Mouse (Mus musculus): ENCODE results near the gene Syngr4. TPM values are rescaled to one million over a fixed set of nuclear protein-coding genes. Genes with fewer than 3 reads are reported as not detected.
A peak's percentile ranks its signal among the peaks of the same experiment; 100 is the strongest.

The Syngr4 gene
- polyA plus RNA-seq, 1 experiment = 764 TPM

DNA sequence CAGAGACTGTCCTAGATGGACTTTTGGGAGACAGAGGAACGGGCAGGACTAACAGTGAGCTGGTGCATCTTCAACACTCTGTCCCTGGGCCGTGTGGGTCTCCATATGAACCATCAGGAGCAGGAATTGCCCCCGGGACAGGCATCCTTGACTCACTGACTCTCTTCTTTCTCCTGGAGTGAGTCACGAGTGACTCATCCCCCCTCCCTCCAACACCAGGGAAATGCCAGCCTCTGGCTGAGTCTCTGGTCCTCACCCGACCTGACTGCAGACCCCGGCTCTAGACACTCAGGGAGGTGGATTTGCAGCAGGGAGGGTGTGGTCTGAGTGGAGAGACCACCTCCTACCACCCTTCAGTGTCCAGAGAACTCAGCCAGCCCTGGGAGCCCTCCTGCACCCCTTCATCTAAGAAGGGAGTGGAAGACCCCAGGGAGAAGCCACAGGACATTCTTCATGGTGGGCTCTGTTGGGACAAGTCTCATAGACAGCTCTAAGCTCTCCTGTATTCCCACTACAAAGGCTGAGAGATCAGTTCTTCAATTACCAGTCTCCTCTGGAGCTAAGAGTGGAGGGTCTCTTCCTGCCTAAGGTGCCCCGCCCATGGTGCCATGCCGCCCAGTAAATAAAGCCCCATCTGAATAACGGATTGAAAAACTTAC lies 24.2 kb upstream of the Syngr4 start:
- no peaks in the 10 kb centered on the region for H3K36me3 ChIP-seq (ENCODE audit: control insufficient read depth, insufficient read depth, low read length)
- peak overlapping the region; percentile 77 for H3K27ac ChIP-seq (ENCODE audit: control insufficient read depth, insufficient read depth, low read depth, low read length)
- H3K4me1 ChIP-seq (ENCODE audit: control insufficient read depth, insufficient read depth, low read length) = peaks cover 36% of the 10 kb centered on the region
- H3K27me3 ChIP-seq (ENCODE audit: control insufficient read depth, insufficient read depth, low read length) = no peaks in the 10 kb centered on the region
- H3K4me3 ChIP-seq (ENCODE audit: control insufficient read depth, low read depth, low read length) = peak overlapping the region; percentile 53
- TF ChIP-seq POLR2A (IDR thresholded peaks at IDR 0.05; ENCODE audit: control insufficient read depth, low read depth, low read length) (no peak), CTCF (IDR thresholded peaks at IDR 0.05; ENCODE audit: control insufficient read depth, insufficient read depth, insufficient replicate concordance, low read depth, low read length) (no peak)

DNA sequence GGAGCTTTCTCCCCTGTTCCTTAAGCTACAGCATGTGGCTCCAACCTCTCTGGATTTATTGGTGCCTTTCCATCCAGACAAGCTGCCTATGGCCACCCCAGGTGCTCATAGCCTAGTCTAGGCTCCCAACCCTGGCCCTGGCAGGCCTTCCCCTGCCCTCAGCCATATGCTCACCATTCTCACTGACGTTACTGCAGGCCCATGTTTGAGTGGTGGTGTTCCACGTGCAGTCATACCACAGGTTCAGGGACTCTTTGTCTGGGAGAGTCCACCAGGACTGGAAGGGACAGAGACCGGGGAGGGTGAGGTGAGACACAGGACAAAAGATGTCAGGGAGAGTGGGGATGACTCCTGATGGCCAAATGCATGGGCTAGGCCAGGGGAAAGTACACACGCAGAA lies 23.2 kb upstream of the Syngr4 start:
- Histone ChIP-seq H3K4me1 (ENCODE audit: control insufficient read depth, insufficient read depth, low read length) (peaks cover 36% of the 10 kb centered on the region), H3K27me3 (ENCODE audit: control insufficient read depth, insufficient read depth, low read length) (no peaks in the 10 kb centered on the region), H3K4me3 (ENCODE audit: control insufficient read depth, low read depth, low read length) (no peak overlapping the region), H3K27ac (ENCODE audit: control insufficient read depth, insufficient read depth, low read depth, low read length) (no peak overlapping the region; the same call in 1 of the 2 replicates), H3K36me3 (ENCODE audit: control insufficient read depth, insufficient read depth, low read length) (no peaks in the 10 kb centered on the region)
- TF ChIP-seq CTCF (IDR thresholded peaks at IDR 0.05; ENCODE audit: control insufficient read depth, insufficient read depth, insufficient replicate concordance, low read depth, low read length) (no peak), POLR2A (IDR thresholded peaks at IDR 0.05; ENCODE audit: control insufficient read depth, low read depth, low read length) (no peak)

DNA sequence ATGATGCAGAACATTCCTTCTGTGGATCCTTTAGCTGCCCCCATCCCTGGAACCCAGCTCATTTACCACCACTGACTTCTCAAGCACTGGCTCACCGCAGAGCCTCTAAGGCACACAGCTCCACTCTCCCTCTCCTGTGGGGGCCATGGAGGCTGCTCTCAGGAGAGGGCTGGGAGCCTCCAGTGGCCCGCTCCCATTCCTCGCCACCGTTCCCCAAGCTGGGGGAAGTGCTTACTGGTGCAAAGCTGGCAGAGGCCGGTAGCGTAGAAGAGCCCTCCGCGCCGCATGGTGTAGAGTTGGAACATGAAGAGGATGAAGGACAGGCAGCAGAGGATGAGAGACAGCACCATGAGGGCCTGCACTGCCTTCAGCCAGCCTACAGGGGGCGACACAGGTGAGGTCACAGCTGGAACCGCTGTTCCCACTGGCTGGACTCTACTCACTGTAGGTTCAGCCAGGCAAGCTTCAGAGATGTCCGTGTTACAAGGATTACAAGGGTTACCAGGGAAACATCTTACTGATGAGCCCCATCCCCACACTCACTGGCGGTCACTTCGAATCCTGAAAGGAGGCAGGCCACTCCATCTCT lies 22.7 kb upstream of the Syngr4 start:
- no peak overlapping the region for H3K4me3 ChIP-seq (ENCODE audit: control insufficient read depth, low read depth, low read length)
- TF ChIP-seq CTCF (IDR thresholded peaks at IDR 0.05; ENCODE audit: control insufficient read depth, insufficient read depth, insufficient replicate concordance, low read depth, low read length) (peak; percentile 93; the same call in 1 of the 2 replicates), POLR2A (IDR thresholded peaks at IDR 0.05; ENCODE audit: control insufficient read depth, low read depth, low read length) (no peak)
- H3K4me1 ChIP-seq (ENCODE audit: control insufficient read depth, insufficient read depth, low read length) = peaks cover 30% of the 10 kb centered on the region
- H3K27ac ChIP-seq (ENCODE audit: control insufficient read depth, insufficient read depth, low read depth, low read length) = no peak overlapping the region
- H3K36me3 ChIP-seq (ENCODE audit: control insufficient read depth, insufficient read depth, low read length) = no peaks in the 10 kb centered on the region
- H3K27me3 ChIP-seq (ENCODE audit: control insufficient read depth, insufficient read depth, low read length) = no peaks in the 10 kb centered on the region

- Histone ChIP-seq H3K27ac (ENCODE audit: control insufficient read depth, insufficient read depth, low read depth, low read length) (no peak overlapping the region), H3K4me3 (ENCODE audit: control insufficient read depth, low read depth, low read length) (no peak overlapping the region), H3K36me3 (ENCODE audit: control insufficient read depth, insufficient read depth, low read length) (no peaks in the 10 kb centered on the region), H3K4me1 (ENCODE audit: control insufficient read depth, insufficient read depth, low read length) (peaks cover 26% of the 10 kb centered on the region), H3K27me3 (ENCODE audit: control insufficient read depth, insufficient read depth, low read length) (no peaks in the 10 kb centered on the region)
- no peak for TF ChIP-seq POLR2A (IDR thresholded peaks at IDR 0.05; ENCODE audit: control insufficient read depth, low read depth, low read length)
- TF ChIP-seq CTCF (IDR thresholded peaks at IDR 0.05; ENCODE audit: control insufficient read depth, insufficient read depth, insufficient replicate concordance, low read depth, low read length) = no peak
Observed at GRCm38 (mm10) chr7:45917926-45918325, 21.4 kb upstream of the Syngr4 start.

DNA sequence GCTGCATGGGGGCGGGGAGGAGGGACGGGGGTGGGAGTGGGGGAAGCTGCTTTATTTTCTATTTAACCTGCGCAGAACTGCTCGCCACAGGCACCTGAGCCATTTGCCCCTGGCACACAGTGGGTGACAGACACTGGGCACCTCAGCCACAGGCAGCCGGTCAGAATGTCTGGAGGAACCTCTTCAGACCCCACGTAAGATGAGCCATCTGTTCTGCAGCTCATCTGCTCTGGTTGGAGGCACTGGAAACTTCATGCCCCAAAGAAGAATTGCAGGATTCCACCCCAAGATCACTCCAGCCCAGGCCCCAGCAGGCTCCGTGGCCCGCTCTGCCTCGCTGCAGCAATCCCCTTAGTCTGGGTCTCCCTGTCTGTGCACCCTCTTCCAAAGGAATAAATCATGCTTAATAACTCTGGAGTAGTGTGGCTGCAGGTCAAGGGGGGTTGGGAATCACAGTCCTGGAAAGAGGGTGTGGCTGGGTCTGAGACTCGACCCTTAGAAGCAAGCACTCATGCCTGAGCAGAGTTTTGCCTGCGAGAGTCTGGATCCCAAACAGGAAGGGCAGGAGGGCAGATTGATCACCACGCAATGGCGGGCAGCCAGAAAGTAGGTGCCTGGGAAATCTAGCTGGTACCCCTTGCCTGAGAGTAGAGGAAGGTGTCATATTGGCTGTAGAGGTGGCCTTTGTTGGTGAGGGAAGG lies 20.6 kb upstream of the Syngr4 start:
- Histone ChIP-seq H3K4me1 (ENCODE audit: control insufficient read depth, insufficient read depth, low read length) (peaks cover 19% of the 10 kb centered on the region), H3K27me3 (ENCODE audit: control insufficient read depth, insufficient read depth, low read length) (no peaks in the 10 kb centered on the region), H3K36me3 (ENCODE audit: control insufficient read depth, insufficient read depth, low read length) (no peaks in the 10 kb centered on the region), H3K4me3 (ENCODE audit: control insufficient read depth, low read depth, low read length) (no peak overlapping the region), H3K27ac (ENCODE audit: control insufficient read depth, insufficient read depth, low read depth, low read length) (peak overlapping the region; percentile 22)
- TF ChIP-seq POLR2A (IDR thresholded peaks at IDR 0.05; ENCODE audit: control insufficient read depth, low read depth, low read length) = no peak
- no peak for TF ChIP-seq CTCF (IDR thresholded peaks at IDR 0.05; ENCODE audit: control insufficient read depth, insufficient read depth, insufficient replicate concordance, low read depth, low read length)

GRCm38 (mm10) chr7:45916056-45917003 lies 19.8 kb upstream of the Syngr4 start:
- Histone ChIP-seq H3K4me3 (ENCODE audit: control insufficient read depth, low read depth, low read length) (peak overlapping the region; percentile 8), H3K4me1 (ENCODE audit: control insufficient read depth, insufficient read depth, low read length) (peaks cover 15% of the 10 kb centered on the region), H3K27ac (ENCODE audit: control insufficient read depth, insufficient read depth, low read depth, low read length) (peak overlapping the region; percentile 74), H3K27me3 (ENCODE audit: control insufficient read depth, insufficient read depth, low read length) (no peaks in the 10 kb centered on the region), H3K36me3 (ENCODE audit: control insufficient read depth, insufficient read depth, low read length) (no peaks in the 10 kb centered on the region)
- no peak for TF ChIP-seq CTCF (IDR thresholded peaks at IDR 0.05; ENCODE audit: control insufficient read depth, insufficient read depth, insufficient replicate concordance, low read depth, low read length)
- TF ChIP-seq POLR2A (IDR thresholded peaks at IDR 0.05; ENCODE audit: control insufficient read depth, low read depth, low read length) = no peak
